Mouse (Mus musculus) ES-E14 (cell line): ENCODE results near the gene Itpr1. TPM values are rescaled to one million over a fixed set of nuclear protein-coding genes. Genes with fewer than 3 reads are reported as not detected.
A peak's percentile ranks its signal among the peaks of the same experiment; 100 is the strongest.

ENCODE experiments used
- DNase-seq: peaks from one replicate; pipeline ENCODE4 v3.0.0-alpha.2; 2013; ENCODE audit warnings: low read depth, low spot score
- H3K27ac ChIP-seq: 2 replicates; pipeline ENCODE4 v1.5.1; 2012; ENCODE audit warnings: low read depth, mild to moderate bottlenecking, low read length, moderate library complexity, mixed read lengths; ENCODE audit not compliant: poor library complexity, insufficient read depth, severe bottlenecking
- H3K36me3 ChIP-seq: 2 replicates; pipeline ENCODE4 v1.6.1; 2012; ENCODE audit warnings: mild to moderate bottlenecking, low read length, moderate library complexity, mixed read lengths; ENCODE audit not compliant: control insufficient read depth, poor library complexity, insufficient read depth, severe bottlenecking
- H3K4me1 ChIP-seq, 2 experiments: fragments of 150-350 bp in 1 of 2; sonication (generic) in 1 of 2; 2 replicates each; pipeline ENCODE4 v1.6.1; 2012; ENCODE audit warnings: low read length in 2 of 2, mild to moderate bottlenecking in 1 of 2, mixed read lengths in 1 of 2; ENCODE audit not compliant: control insufficient read depth in 2 of 2, insufficient read depth in 2 of 2, poor library complexity in 1 of 2
- H3K4me3 ChIP-seq, 2 experiments: fragments of 150-350 bp in 1 of 2; sonication (generic) in 1 of 2; 2 replicates each; pipeline ENCODE4 v1.5.1; 2012; ENCODE audit warnings: low read length in 2 of 2, low read depth in 1 of 2, mild to moderate bottlenecking in 1 of 2, mixed read lengths in 1 of 2; ENCODE audit not compliant: insufficient read depth in 1 of 2, poor library complexity in 1 of 2, severe bottlenecking in 1 of 2
- H3K9ac ChIP-seq: 2 replicates; pipeline ENCODE4 v1.6.1; 2012; ENCODE audit warnings: low read depth, mild to moderate bottlenecking, low read length, mixed read lengths; ENCODE audit not compliant: poor library complexity, insufficient read depth, severe bottlenecking
- H3K9me3 ChIP-seq: fragments of 150-350 bp; sonication (generic); 2 replicates; pipeline ENCODE4 v1.6.1; 2012; ENCODE audit warnings: low read depth, mild to moderate bottlenecking, low read length; ENCODE audit not compliant: control insufficient read depth, insufficient read depth
- CHD2 ChIP-seq: IDR thresholded peaks from 2 replicates; pipeline ENCODE4 v1.6.1; 2014; ENCODE audit warnings: mild to moderate bottlenecking, low read depth, low read length, inconsistent platforms
- HCFC1 ChIP-seq: IDR thresholded peaks from 2 replicates; pipeline ENCODE4 v1.6.1; 2012; ENCODE audit warnings: low read length, inconsistent platforms, borderline replicate concordance; ENCODE audit not compliant: insufficient read depth
- MAFK ChIP-seq: IDR thresholded peaks from 2 replicates; pipeline ENCODE4 v1.6.1; 2014; ENCODE audit warnings: mild to moderate bottlenecking, low read depth, low read length, inconsistent platforms; ENCODE audit not compliant: insufficient read depth
- ZC3H11A ChIP-seq: IDR thresholded peaks from 2 replicates; pipeline ENCODE4 v1.6.1; 2012; ENCODE audit warnings: low read depth, mild to moderate bottlenecking, inconsistent platforms, low read length, borderline replicate concordance
- ZNF384 ChIP-seq: IDR thresholded peaks from 2 replicates; pipeline ENCODE4 v1.6.1; 2012; ENCODE audit warnings: low read depth, low read length, inconsistent platforms
- in situ Hi-C, 2 experiments: fragments of 600-800 bp; cut with MboI; formaldehyde crosslinking; loops; one replicate each; pipeline ENCODE4 v1.15.1; 2025; ENCODE audit warnings: low sequenced_read_pairs in 2 of 2, inconsistent platforms in 1 of 2; ENCODE audit not compliant: unreplicated experiment in 2 of 2
- total RNA-seq: library from RNA; depleted of rRNA; stranded (reverse); fragments of 300-350 nt; gene quantifications from 2 replicates; pipeline ENCODE4 v1.2.3, GENCODE M21; 2012

The Itpr1 gene
- total RNA-seq, 1 experiment, result 52.8 TPM

DNA sequence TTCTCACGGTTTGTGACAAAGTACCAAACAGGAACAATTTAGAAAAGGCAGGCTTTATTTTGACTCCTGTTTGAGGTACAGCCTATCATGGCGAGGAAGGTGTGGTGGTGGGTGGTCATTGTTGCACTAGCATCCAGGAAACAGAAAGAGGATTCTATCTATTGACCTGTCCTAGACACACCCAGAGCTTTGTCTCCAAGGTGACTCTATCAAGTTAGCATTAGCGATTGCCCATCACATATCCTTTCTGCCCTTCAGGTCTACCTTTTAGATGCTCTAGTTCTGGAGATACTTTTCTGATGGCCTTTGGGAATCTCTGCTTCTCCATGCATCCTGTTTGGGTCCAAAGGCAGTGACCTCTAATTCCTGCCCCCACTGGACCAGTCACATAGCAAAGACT is 121.2 kb downstream of the Itpr1 start:
- H3K27ac ChIP-seq, result no peak overlapping the region; the same call in 1 of the 2 replicates
- in situ Hi-C loops, result no loop called here
- DNase-seq, result peak; percentile 24

DNA sequence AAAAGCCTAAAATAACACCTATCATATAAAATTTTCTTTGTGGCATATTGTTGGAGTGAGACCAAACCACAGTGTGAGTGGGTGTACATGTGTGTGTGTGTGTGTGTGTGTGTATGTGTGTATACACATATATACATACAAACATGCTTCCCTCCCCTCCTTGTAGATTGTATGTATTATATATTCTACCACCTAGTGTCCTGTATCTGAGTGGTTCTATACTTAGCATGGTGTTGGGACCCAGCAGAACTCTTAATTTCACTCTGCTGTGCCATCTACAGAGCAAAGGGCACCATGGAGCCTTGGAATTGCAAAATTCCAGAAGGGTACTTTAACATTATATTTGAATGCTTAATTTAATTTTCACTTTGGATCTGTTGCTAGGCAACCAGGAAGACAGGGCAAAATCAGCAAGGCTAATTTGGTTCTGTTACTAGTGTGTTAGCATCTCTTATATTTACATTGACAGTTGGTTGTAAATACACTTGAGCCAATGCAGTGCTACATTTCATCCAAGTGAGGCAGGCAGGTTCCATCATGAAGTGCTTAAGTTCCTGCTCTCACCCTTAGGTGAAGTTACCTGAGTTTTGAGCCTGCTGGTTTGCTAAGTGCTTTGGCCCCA is 122.4 kb downstream of the Itpr1 start:
- Histone ChIP-seq H3K4me3 (no peak overlapping the region), H3K4me1 (peaks cover 4 to 19% of the 10 kb centered on the region in 2 experiments; a peak in 3 of 4 replicates), H3K36me3 (peaks cover 2% of the 10 kb centered on the region; the same call in 1 of the 2 replicates), H3K27ac (no peak overlapping the region), H3K9ac (no peak overlapping the region), H3K9me3 (no peaks in the 10 kb centered on the region)
- no peak for DNase-seq
- in situ Hi-C loops, result no loop called here
- no peak for TF ChIP-seq ZC3H11A
- TF ChIP-seq HCFC1, result no peak
- no peak for TF ChIP-seq ZNF384
- no peak for TF ChIP-seq MAFK
- TF ChIP-seq CHD2, result no peak

More for the DNA sequence above, 121.2 kb downstream of the Itpr1 start:
- H3K9ac ChIP-seq, result no peak overlapping the region
- H3K36me3 ChIP-seq, result no peaks in the 10 kb centered on the region
- H3K9me3 ChIP-seq, result no peaks in the 10 kb centered on the region
- H3K4me3 ChIP-seq, result no peak overlapping the region
- peaks cover 4 to 21% of the 10 kb centered on the region in 2 experiments; a peak in 3 of 4 replicates for H3K4me1 ChIP-seq
- no peak for TF ChIP-seq CHD2
- TF ChIP-seq MAFK, result no peak
- TF ChIP-seq HCFC1, result no peak
- TF ChIP-seq ZC3H11A, result no peak
- TF ChIP-seq ZNF384, result no peak

DNA sequence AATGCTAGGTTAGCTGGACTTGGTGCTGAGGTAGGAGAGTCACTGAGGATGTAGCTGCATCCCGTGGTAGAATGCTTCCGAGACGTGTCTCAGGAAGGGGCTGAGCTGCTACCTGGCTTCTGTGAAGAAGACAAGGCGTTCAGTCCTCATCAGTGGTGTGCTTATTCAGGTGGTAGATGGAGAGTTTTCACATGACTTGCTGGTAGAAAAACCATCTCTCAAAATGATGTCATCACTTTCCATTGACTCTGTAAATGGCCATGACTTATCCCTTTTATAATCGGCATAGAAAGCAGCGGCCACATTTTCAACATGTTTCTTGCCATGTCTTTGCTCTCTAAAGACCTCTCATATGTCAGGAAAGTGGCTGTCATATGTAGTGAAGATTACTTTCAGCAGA is 123.6 kb downstream of the Itpr1 start:
- Histone ChIP-seq H3K4me3 (no peak overlapping the region), H3K9ac (no peak overlapping the region), H3K27ac (no peak overlapping the region), H3K9me3 (no peaks in the 10 kb centered on the region), H3K4me1 (peaks cover 2 to 14% of the 10 kb centered on the region in 2 experiments; a peak in 3 of 4 replicates), H3K36me3 (peaks cover 2% of the 10 kb centered on the region; the same call in 1 of the 2 replicates)
- DNase-seq, result no peak
- TF ChIP-seq ZC3H11A, result no peak
- TF ChIP-seq ZNF384, result no peak
- TF ChIP-seq HCFC1, result no peak
- no peak for TF ChIP-seq CHD2
- TF ChIP-seq MAFK, result no peak
- in situ Hi-C loops, result no loop called here

DNA sequence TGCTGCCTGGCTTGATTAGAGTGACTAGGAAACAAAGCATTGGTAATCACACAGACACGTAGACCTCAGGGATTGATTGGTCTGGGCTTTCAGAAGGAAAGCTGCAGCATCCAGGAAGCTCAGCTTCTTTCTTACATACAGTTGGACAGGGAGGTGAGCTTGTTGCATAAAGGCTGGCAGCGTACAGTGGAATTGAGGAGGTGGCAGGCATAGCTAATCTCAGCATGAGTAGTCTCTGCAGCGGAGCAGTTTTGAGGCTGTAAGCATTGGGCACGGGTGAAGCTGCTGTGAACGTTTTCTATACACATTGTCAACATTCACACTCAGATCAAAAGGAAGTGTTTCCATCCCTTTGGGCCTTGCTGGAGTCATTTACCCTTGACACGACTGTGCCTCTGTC is 124.4 kb downstream of the Itpr1 start:
- no peak overlapping the region for H3K27ac ChIP-seq
- in situ Hi-C loops, result no loop called here
- H3K4me1 ChIP-seq, result peaks cover 2 to 13% of the 10 kb centered on the region in 2 experiments; a peak in 3 of 4 replicates
- H3K36me3 ChIP-seq, result peaks cover 2% of the 10 kb centered on the region; the same call in 1 of the 2 replicates
- H3K4me3 ChIP-seq, result no peak overlapping the region
- DNase-seq, result no peak
- no peak overlapping the region for H3K9ac ChIP-seq
- TF ChIP-seq MAFK (no peak), ZC3H11A (no peak), ZNF384 (no peak), HCFC1 (no peak), CHD2 (no peak)
- no peaks in the 10 kb centered on the region for H3K9me3 ChIP-seq
